Mouse (Mus musculus) telencephalon, adult 2 months (tissue): ENCODE results near the gene Pinlyp.

Experiments
- DNase-seq: peaks from one replicate; pipeline ENCODE4 v3.0.0-alpha.2; 2011; ENCODE audit warnings: low read depth, low spot score

Gene Pinlyp

DNA sequence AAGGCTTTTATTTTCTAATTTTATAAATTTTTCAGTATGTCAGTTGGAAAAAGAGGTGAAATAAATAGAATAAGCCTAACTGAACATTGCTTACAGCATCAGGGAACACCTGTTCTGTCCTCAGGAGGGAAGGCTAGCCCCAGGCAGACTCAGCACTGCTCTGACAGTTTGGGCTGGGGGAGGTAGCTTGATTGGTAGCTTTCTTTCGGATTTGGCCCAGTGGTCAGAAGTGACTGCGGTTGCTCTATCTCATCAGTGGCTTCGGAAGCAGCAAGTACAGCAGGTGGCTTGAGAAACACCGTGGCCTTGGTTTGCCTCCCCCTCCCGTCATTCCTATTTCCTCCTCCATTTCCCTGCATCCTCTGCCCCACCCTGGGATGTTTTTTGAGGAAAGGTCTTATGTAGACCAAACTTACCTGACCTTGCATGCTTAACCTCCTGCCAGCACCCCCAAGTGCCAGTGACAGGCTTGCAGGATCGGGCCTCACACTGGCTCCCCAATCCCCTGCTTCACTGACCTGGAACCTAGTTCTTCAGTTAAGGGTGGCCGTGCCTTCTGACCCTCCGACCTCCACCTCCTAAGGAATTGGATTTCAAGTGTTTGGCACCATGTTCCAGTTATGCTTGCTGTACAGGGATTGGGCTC lies 17.4 kb upstream of the Pinlyp start:
- no peak for DNase-seq

DNA sequence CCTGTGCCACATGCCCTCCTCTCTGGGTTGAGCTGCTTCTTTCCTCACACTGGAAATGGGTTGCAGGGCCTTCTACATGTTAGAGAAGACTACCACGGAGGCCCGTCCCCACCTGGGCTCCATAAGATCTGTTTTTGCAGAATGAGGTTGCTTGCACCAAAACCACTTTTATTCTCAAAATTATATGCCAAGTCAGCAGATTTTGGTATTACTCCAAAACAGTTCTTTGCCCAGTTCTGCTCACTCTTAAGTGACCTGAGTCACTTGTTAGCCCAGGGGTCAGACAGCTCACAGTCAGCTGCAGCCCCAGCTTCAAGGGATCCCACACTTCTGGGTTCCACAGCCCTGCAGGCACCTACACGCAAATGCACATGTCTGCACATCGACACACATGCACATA lies 15.5 kb upstream of the Pinlyp start:
- DNase-seq = no peak

DNA sequence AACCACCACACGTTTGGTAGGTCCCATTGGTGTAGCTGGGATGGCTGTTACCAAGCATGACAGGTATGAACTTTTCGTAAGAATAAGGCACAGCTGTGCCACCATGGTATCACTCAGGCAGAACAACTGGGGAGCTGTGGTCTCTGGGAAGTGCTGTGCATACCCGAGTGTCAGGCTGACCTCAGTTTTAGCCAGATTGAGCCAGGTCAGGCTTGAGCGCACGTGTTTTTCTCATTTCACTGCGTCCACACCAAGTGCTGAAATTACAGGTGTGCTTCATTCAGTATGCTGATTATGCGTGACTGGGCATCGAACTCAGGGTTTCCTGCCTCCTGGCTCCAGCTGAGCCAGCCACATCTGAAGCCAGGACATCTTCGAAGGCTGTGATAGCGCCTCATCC lies 9.9 kb upstream of the Pinlyp start:
- DNase-seq = no peak

DNA sequence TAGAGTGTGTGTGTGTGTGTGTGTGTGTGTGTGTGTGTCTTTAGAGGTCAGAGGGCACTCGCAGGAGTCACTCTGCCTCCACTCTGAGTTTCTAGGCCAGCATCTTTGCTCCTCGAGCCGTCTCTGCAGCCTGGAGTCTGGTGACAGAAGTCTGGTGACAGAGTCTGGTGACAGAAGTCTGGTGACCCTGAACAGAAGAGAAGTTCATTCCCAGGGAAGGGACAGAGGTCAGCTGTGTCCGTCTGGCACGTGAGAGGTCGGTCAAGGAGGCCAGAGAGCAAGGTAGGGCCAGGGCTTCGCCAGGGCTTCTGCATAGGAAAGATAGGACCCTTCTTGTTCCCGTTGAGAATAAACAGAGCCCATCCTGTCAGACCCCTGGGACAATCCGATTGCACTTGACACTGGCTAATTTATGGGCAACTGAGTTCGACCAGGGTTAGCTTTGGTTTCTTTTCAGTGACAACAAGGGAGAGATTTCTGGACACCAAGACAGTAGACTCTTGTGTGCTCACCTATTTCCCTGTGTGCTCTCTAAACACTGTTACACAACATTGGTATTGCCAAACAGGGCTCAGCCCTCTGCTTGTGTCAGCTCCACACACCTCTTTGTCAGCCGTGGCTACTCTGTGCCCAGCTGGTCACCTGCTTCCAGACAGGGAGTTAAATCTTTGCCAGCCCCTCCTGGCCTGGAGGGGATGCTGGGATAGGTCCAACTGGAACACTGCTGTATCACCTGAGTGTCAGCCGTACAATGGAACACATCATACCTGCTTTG lies 6.3 kb upstream of the Pinlyp start:
- no peak for DNase-seq

DNA sequence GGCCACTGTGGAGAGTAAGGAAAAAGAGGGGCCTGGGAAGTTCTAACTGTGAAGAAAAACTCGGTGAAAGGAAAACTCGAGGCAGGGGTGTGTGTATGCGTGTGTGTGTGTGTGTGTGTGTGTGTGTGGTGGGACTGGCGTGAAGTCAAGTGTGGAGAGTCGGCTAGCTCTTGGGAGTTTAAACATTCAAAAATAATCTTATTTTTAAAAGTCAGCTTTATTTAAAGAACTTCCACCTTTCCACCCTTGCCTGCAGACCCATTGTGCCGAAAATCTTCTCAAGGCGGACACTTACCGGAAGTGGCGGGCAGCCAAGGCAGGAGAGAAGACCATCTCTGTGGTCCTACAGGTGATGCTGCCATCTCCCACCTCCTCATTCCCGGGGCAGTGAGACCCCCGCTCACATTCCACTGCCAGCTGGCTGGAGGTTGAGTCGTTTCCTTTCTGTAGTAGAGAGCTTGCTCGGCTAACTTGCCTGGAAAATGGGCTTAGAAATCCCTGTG lies 1.7 kb upstream of the Pinlyp start:
- no peak for DNase-seq

DNA sequence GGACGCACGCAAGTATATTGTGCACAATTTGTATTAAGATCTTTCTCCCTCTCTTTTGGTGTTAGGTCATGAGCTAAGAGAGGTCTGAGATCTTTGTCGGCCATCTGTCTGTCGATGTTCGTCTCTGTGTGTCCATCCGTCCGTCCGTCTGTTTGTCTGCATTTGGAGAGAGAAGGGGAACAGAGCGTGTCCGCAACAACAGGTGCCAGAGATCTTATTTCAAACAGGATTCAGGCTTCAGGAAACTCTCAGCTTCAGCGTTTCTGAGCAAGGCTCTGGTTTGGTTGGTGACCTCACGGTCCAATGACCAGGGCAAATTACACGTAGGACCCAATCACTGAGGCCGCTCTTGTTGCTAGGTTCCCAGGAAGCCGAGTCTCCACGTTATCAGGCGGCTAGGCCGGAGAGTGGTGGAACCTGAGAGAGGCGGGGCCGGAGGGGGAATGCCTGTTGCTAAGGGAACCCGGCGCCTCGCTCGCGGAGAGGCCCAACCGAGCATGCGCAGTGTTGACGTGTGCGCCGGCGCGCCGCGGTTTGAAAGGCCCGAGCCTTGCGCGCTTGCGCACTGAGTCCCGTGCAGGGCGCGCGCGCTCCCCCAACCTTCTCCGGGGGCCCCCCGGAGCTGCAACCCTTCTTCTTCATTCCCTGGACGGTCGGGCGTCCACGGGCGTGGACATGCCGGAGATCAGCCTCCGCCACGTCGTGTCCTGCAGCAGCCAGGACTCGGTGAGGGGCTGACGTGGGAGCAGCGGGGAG lies 894 bp upstream of the Pinlyp start:
- DNase-seq = peak; percentile 99

DNA sequence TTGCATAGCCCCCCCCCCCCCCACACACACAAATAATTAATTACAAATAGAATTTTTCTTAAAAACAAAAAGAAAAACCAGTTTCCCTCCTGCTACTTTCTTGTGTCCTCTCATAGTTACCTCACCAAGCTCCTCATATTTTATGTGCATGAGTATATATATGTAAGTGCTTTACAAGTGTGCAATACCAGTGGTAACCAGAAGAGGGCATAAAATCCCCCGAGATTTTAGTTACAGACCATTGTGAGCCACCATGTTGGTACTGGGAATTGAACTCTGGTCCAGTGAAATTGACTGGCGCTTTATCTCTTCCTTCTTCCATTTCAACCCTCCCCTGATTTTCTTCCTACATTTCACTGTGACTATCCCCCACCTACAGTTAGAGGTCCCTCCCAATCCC lies 1.4 kb downstream of the Pinlyp start:
- no peak for DNase-seq

DNA sequence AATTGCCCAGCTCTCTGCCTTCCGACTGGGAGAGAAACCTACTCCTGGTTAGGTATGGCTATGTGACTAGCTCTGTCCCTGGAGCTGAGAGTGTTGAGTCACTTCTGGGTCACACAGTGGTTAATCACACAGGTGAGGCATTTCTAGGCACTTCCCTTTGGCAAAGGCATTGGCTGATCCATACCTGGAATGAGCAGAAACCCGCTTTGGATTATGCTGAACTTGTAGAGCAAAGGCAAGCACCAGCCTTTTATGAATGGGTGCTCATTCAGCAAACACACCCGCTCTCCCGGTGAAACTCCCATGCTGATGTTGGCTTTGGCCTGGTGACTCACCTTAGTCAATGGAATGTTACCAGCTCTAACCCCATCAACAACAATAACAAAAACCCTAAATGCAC lies 6.2 kb downstream of the Pinlyp start:
- DNase-seq = no peak

DNA sequence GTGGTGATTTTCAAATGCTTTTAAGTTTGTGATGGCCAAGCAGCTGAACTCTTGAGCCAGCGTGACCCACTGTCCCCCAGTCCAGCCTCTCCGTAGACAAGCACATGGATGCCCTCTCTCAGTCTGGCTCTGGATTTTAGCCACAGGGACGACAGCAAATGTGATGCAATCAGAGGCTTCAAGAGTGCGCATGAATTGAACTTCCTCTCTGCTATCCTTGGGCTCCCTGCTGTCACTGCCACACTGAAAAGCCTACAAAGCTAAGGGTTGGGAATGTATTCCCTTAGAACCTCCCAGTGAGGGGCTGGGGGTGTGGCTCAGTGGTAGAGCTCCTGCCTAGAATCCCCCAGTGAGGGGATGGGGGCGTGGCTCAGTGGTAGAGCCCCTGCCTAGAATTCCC lies 7.2 kb downstream of the Pinlyp start:
- no peak for DNase-seq

DNA sequence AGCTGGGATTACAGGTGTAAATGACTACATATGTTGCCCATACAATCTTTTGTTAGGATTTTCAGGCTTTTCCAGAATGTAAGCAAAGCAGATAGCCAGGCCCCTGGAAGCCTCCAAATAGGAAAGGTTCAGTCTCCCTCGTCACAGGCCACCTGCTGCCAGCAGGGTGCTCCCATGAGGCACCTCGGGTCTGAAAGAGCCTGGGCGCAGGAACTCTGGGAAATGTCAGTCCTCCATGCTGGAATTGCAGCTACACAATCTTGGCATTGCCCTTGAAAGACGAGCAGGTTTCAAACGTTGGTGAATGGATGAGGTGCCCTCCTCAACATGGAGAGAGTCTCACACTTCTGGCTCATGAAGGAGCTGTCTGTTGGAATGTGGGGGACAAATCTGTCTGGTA lies 7.8 kb downstream of the Pinlyp start:
- no peak for DNase-seq

DNA sequence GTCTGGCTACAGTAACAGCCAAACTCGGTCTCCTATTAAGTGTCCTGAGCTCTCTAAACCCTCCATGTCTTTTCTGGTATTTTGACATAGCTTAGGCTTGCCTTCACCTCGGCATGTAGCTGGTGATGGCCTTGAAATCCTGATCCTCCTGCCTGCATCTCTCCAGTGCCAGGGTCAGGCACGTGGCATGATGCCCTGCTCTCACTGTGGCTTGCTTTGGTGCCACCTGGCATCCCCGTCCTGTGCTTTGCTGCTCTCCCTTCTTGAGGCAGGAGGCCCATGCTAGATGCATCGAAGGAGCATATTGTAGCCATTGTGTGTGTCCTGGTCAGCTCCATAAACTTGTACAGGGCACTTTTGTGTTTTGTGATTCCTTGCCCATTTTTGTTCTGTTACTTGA lies 8.3 kb downstream of the Pinlyp start:
- DNase-seq = no peak

DNA sequence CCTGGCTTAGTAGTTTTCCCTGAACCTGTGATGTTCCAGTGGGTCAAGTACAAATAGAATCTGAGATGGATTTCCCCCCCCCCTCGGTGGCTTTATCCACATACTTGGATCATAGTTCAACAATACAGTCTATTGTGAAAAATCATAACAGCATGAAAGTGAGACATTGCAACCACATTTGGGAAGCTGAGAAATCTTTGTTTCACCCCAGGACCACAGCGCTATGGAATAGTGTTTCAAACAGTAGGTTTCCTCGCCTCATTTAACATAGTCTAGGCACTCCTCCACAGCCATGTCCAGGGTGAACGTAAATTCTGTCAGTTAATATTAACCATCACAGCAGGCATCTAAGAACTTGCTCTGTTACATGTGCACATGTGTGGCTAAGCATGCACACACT lies 8.8 kb downstream of the Pinlyp start:
- no peak for DNase-seq

DNA sequence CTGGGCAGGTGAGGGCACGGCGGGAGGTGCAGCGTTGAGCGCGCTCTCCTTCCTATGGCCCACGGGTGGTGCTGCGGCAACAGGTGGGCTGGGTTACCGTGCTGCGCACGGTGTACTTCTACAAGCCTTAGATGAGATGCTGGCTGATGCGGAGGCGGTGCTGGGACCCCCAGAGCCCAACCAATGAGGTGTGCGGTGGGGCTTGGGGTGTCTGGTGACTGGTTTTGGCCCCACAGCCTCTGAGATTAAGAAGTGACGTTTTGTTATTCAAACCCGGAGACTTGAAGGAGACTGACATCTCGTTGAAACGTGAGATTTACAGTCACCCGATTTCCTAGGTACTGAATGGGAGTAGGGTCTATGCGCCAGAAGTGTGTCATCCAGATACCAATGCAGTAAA lies 11.6 kb downstream of the Pinlyp start:
- DNase-seq = no peak

DNA sequence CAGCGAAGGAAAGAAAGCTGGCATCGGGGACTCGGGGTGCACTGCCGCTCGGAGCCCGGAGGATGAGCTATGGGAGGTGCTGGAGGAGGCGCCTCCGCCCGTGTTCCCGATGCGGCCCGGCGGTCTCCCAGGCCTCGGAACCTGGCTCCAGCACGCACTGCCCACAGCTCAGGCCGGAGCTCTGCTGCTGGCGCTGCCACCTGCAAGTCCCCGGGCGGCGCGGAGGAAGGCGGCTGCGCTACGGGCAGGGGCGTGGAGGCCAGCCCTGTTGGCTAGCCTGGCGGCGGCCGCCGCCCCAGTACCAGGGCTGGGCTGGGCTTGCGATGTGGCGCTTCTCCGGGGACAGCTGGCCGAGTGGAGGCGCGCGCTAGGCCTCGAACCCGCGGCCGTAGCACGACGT lies 12.1 kb downstream of the Pinlyp start:
- DNase-seq = no peak

DNA sequence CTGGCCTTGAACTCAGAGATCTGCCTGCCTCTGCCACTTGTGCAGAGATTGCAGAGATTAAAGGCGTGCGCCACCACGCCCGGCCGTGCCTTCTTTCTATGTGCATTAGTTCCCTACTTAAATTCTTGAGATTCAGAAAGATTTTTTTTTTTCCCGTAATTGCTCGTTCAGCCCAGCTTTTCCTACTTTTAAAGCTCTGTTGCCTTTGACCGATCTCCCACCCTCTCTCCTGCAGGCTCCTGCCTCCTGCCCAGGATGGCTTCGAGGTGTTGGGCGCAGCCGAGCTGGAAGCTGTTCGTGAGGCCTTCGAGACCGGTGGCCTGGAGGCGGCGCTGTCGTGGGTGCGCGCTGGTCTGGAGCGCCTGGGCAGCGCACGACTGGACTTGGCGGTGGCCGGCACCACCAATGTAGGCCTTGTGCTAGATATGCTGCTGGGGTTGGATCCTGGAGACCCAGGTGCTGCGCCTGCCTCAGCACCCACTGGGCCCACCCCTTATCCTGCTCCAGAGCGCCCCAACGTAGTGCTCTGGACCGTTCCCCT lies 12.8 kb downstream of the Pinlyp start:
- no peak for DNase-seq

DNA sequence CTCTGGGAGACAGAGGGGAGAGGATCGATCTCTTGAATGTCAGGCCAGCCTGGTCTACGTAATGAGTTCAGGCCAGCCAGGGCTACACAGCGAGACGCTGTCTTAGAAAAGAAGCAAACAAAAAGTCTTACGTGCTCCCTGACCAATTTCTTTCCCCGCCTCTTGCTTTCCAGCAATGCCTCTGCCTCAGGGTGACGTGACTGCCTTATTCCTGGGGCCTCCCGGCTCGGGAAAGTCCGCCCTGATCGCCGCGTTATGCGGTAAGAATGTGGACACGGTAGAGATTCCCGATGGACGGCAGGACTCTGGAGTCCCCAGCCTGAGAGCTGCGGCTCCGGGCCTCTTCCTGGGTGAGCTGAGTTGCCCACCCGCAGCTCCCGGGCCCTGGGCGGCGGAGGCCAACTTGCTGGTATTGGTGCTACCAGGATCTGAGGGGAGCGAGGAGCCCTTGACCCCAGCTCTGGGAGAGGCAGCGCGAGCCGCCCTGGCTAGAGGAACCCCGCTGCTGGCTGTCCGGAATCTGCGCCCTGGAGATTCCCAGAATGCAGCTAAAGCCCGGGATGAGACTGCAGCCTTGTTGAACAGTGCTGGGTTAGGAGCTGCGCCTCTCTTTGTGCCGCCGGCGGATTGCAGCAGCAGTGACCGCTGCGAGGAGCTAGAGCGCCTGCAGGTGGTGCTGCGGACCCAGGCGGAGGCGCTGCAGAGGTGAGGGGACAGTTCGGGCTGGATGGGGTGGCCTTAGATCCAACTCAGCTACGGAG lies 14.5 kb downstream of the Pinlyp start:
- no peak for DNase-seq

DNA sequence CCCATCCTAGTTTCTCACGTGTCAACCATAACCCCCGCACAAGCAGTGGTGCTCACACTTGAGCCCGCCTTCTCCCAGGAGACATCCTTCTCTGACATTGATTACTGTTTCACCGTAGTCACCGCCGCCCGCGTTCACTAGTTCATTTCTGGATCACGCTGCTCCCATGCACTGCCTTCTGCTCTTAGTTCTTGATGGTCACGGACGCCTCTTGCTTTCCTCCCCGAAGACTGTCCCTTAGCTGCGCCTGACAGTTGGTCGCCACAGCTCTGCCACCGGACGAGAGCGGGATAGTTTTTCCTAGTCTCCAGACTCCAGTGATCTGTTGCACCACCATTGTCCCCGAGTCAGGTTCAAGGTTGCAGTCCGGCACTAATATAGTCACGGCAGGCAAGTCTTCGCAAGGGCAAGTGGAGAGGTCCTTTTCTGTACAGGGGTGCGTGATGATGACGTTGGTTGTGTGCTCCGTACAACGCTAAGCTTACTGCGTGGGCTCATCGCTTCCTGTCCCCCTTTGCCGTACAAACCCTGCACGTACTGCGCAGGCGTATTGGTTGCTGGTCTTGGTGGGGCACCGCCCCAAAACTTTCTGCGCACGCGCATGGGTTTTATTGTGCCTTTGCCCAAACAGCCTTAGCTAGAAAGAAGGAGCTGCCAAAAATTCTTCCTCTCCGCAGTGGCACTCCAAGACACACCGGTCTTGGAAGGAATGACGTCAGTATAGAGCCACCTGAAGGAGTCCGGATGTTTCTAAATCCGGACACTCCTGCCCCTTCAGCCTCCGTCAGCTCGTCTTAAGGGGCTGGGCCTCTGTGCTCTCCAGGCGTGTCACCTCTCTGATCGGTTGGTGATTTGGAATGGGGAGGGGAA lies 15.6 kb downstream of the Pinlyp start, which contains the start of gene Irgq:
TSS of gene Irgq (plus strand) at position 628 of the 870 bp plus-strand sequence.
- peak; percentile 100 for DNase-seq

DNA sequence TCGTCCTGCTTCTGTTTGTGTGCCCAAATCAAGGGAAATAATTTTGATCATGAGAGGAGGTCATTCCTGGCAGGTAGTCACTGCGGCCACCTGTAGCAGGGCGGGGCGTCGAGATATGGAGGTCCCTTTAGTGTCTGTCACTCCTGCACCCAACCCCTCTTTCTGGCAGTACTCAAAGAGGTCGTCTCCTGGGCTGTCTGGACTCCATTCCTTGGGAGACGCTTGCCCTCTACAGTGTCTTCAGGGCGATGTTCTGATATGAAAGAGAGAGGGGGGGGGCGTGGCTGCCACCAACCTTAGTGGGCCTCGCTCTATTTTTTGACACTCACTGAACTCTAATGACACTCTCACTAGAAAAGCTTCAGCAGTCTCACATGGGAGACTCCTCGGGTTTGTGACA lies 16.3 kb downstream of the Pinlyp start:
- DNase-seq = no peak

DNA sequence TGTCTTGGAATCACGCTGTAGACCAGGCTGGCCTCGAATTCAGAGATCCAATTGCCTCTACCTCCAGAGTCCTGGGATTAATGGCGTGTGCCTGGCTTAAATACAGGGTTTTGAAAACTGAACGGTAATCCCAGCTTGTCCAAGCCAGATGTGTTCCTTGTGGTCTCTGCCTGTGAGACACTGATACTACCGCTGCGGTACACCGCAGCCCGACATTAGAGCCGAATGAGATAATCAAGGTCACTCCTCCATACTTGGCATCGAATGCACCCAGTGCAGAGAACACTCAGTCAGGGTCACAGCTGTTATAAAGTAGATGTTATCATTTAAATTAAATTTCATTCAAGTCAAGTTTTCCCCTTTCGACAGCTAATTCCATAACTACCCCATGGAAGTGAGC lies 17.1 kb downstream of the Pinlyp start:
- DNase-seq = no peak

DNA sequence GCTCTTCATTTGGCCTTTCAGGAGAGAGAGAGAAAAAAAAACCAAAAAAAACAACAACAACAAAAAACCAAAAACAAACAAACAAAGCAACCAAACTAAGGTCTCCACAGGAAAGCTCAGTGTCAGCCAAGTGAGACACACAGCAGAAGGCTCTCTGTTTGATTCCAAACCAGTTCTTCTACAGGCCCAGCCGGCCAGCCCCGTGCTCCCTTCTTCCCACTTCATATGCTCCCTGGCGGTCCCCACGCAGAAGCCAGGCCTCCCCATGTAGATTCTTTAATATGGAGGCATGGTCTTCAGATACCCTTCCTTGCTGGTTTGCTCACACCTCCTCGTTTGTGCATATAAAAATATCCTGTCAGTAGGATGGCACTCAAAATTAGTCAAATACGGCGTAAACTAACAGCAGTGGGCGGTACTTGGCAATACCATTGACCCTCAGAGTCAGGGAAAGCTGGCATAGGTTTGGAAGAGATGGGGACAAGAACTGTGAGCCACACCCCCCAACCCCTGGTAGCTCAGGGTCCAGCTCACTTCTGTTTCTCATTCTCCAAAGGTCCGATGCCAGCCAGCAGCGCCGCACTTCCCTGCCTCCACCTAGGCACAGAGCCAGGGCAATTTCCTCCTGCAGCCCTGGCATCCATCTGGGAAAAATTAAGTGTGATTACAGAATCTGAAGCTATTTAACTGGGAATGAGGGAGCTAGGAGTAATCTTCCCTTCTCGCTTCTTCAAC lies 20.1 kb downstream of the Pinlyp start:
- no peak for DNase-seq
